Mouse (Mus musculus) kidney, embryonic 16.5 days (tissue): ENCODE measurements around the gene Tomm34. TPM values are rescaled to one million over a fixed set of nuclear protein-coding genes. Genes with fewer than 3 reads are reported as not detected.

Experiments
- ATAC-seq: fragments of 200-750 bp; cut with Nextera tagmentation; 2 replicates; pipeline ENCODE4 v1.8.0; 2017; ENCODE audit warnings: moderate TSS enrichment; ENCODE audit not compliant: low FRiP score, low TSS enrichment
- H3K27ac ChIP-seq: fragments of 300-500 bp; sonication (generic); 2 replicates; pipeline ENCODE4 v1.5.1; 2014; ENCODE audit warnings: low read length
- H3K27me3 ChIP-seq: fragments of 300-500 bp; sonication (generic); 2 replicates; pipeline ENCODE4 v1.6.1; 2014; ENCODE audit warnings: low read length, control low read depth, mixed read lengths; ENCODE audit not compliant: insufficient read depth
- H3K36me3 ChIP-seq: fragments of 300-500 bp; sonication (generic); 2 replicates; pipeline ENCODE4 v1.6.1; 2014; ENCODE audit warnings: low read length, control low read depth, mixed read lengths; ENCODE audit not compliant: insufficient read depth
- H3K4me1 ChIP-seq: fragments of 300-500 bp; sonication (generic); 2 replicates; pipeline ENCODE4 v1.6.1; 2014; ENCODE audit warnings: low read length, control low read depth, mixed read lengths; ENCODE audit not compliant: insufficient read depth
- H3K4me2 ChIP-seq: fragments of 300-500 bp; sonication (generic); replicated peaks from 2 replicates; pipeline ENCODE4 v1.6.1; 2014; ENCODE audit warnings: low read depth, low read length
- H3K4me3 ChIP-seq: fragments of 300-500 bp; sonication (generic); 2 replicates; pipeline ENCODE4 v1.5.1; 2014; ENCODE audit warnings: mild to moderate bottlenecking, low read length
- H3K9ac ChIP-seq: fragments of 300-500 bp; sonication (generic); replicated peaks from 2 replicates; pipeline ENCODE4 v1.6.1; 2014; ENCODE audit warnings: low read length
- H3K9me3 ChIP-seq: fragments of 300-500 bp; sonication (generic); 2 replicates; pipeline ENCODE4 v1.6.1; 2016; ENCODE audit warnings: low read length, control low read depth
- WGBS: fragments of 180-500 bp; shearing (Covaris S2); extraction: QIAGEN DNeasy Blood & Tissue Kit; methylation state at CpG from one replicate; pipeline ENCODE4 v1.1.7; 2014; 5-methylcytosine and 5-hydroxymethylcytosine counted together
- polyA plus RNA-seq: library from polyadenylated mRNA; unstranded; fragments of >200 nt; fragmentation: Nextera tagmentation; extraction: Ambion mirVana; gene quantifications from 2 replicates; pipeline ENCODE4 v1.2.1, GENCODE M21; 2015

Tomm34 gene
- polyA plus RNA-seq, 1 experiment from 2014 or later = 66.5 TPM

DNA sequence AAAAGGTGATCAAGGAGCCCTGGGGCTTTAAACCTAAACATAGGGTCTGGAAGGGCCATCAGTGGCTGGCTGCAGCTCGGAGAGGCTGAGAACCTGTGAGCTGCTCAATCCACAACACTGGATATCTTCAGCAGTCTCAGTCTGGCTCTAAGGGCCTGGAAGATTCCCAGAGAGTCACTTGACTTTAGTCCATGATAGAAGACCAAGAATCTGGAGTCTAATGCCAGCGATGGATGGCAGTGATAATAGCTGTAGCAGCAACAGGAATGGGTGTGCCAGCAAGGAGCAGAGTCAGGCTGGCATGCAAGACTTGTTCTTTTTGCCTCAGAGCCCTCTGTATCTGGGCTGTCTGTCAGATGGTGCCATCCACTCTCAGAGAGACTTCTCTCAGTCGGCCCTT lies 31.4 kb upstream of the Tomm34 start:
- Histone ChIP-seq H3K4me3 (no peak overlapping the region), H3K36me3 (peaks cover 45% of the 10 kb centered on the region), H3K27me3 (no peaks in the 10 kb centered on the region), H3K9ac (no peak overlapping the region), H3K27ac (no peak overlapping the region), H3K4me1 (no peaks in the 10 kb centered on the region), H3K9me3 (no peaks in the 10 kb centered on the region), H3K4me2 (no peak overlapping the region)
- WGBS = 83% methylated on average over 3 of the region's 3 CpGs
- ATAC-seq = no peak

DNA sequence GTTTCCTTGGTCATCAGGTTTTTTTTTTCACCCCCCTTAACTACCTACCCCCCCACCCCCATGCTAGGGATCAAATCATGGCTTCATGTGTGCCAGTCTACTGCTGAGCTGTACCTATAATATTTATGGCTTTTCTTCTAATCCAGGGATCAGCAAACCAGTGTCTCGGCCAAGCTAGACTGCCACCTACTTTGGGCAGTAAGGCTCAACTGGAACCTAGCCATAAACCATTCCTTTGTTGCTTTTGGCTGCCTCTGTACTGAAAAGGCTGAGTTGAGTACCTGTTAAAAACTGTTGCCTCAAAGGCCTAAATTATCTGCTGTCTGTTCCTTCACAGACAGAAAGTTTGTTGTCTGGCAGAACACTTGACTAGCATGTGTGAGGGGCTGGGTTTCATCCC lies 31.0 kb upstream of the Tomm34 start:
- WGBS = 93% methylated on average over 1 of the region's 1 CpGs
- H3K4me3 ChIP-seq = no peak overlapping the region
- H3K9ac ChIP-seq = no peak overlapping the region
- H3K4me1 ChIP-seq = no peaks in the 10 kb centered on the region
- no peaks in the 10 kb centered on the region for H3K27me3 ChIP-seq
- no peak for ATAC-seq
- H3K36me3 ChIP-seq = peaks cover 45% of the 10 kb centered on the region
- no peak overlapping the region for H3K4me2 ChIP-seq
- H3K9me3 ChIP-seq = no peaks in the 10 kb centered on the region
- no peak overlapping the region for H3K27ac ChIP-seq

DNA sequence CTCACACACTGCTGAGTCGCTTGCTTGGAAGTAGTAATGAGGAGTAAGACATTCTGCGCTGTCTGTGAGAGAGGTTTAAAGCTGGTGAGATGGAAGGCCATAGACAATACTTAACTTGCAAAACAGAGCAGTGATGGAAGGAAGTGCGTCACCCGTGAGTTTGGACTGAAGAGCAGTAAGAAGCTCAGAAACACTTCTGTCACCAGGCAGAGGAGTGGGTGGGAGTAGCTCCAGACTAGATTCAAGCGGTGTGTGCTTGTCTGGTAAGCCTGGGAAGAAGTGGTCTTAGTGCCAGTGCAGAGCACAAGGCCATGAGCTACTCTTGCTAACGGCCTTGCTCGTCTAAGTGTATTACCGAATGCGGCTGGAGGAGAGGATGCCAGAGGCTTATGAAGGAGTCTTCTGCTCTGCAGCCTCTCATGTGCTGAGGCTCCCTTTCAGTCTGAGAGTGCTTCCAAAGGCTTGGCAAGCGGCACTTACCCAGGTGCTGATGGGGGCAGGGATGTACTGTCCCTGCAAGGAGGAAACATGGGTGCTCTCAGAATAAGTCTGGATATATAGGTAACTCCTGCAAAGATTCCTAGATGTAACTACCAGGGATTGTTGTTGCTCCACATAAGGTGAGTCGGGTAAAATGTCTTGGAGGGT lies 27.8 kb upstream of the Tomm34 start:
- H3K36me3 ChIP-seq = peaks cover 44% of the 10 kb centered on the region

DNA sequence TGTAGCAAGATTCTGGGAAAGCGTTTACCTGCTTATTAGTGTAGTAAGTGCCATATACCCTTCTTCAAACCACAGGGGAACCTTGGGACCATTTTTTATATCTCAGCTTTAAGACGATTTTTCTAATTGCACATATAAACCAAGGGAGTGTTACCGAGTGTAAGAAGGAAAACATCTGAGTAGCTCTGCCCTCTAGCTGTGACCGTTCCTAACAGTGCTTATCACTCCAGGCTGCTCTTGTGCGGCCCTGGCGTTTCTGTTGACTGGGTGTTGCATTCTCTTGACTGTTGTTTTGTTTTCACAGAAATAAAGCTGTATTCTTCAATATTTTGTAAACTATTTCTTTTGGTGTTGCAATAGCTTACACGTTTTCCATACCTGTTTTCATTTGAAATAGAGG lies 23.2 kb upstream of the Tomm34 start:
- Histone ChIP-seq H3K4me1 (no peaks in the 10 kb centered on the region), H3K36me3 (peaks cover 26% of the 10 kb centered on the region), H3K9me3 (no peaks in the 10 kb centered on the region), H3K27ac (no peak overlapping the region), H3K4me3 (no peak overlapping the region), H3K27me3 (no peaks in the 10 kb centered on the region), H3K9ac (no peak overlapping the region), H3K4me2 (no peak overlapping the region)
- 79% methylated on average over 7 of the region's 7 CpGs for WGBS
- ATAC-seq = no peak

More for the DNA sequence above, 27.8 kb upstream of the Tomm34 start:
- no peak for ATAC-seq
- no peaks in the 10 kb centered on the region for H3K9me3 ChIP-seq
- H3K4me1 ChIP-seq = no peaks in the 10 kb centered on the region
- H3K4me3 ChIP-seq = no peak overlapping the region
- no peak overlapping the region for H3K4me2 ChIP-seq
- no peaks in the 10 kb centered on the region for H3K27me3 ChIP-seq
- no peak overlapping the region for H3K27ac ChIP-seq
- H3K9ac ChIP-seq = no peak overlapping the region
- WGBS = 91% methylated on average over 11 of the region's 11 CpGs

DNA sequence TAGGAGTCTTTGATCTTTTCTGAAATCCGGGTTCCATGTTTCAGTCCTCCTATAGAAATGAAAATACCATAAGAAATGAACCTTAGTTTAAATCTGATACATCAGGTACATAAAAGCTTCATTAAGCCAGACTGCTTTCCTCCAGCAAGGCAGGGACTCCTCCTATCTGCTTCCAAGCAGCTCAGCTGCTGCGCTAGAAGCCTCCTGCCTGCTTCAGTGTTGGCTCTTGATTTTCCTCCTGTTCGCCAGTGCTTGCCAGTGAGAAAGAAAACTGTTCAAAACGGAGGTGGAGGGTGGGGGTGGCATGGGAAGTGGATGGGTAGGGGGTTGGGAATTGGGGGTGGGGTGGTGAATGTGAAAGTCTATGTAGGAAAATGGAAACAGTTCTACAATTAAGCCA lies 18.5 kb upstream of the Tomm34 start:
- 88% methylated on average over 4 of the region's 4 CpGs for WGBS
- H3K27ac ChIP-seq = no peak overlapping the region
- no peaks in the 10 kb centered on the region for H3K27me3 ChIP-seq
- ATAC-seq = no peak
- H3K9ac ChIP-seq = no peak overlapping the region
- H3K36me3 ChIP-seq = peaks cover 34% of the 10 kb centered on the region
- H3K4me2 ChIP-seq = no peak overlapping the region
- no peaks in the 10 kb centered on the region for H3K9me3 ChIP-seq
- H3K4me1 ChIP-seq = no peaks in the 10 kb centered on the region
- H3K4me3 ChIP-seq = no peak overlapping the region

DNA sequence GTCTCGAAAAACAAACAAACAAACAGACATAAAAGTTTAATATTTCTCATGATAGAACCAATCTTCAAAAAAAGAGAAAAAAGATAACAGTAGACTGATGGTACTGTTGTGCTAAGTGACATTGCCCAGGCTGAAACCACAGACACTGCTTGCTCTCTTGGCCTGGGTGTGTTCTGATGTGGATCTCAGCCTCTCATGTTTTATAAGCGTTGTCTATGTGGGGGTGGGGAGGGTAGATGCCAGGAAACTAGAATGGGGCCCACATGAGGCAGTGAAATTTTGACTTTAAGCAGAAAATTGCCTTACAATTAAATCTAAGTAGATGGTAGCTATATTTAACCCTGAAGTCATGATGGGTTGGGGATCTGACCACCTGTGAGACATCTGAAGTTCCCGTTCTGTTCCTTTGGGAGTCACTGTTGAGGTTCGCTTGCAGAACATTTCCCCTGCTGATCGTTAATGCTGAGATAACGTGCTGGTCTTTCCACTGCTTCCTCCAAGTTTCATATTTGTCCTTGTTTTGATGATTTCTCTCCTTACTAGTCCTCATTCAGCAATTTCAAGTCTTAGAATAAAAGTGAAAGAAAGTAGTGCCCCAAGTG lies 16.5 kb upstream of the Tomm34 start:
- Histone ChIP-seq H3K9me3 (no peaks in the 10 kb centered on the region), H3K4me3 (no peak overlapping the region), H3K4me1 (no peaks in the 10 kb centered on the region), H3K36me3 (peaks cover 43% of the 10 kb centered on the region), H3K9ac (no peak overlapping the region), H3K4me2 (no peak overlapping the region), H3K27me3 (no peaks in the 10 kb centered on the region), H3K27ac (no peak overlapping the region)
- 86% methylated on average over 6 of the region's 6 CpGs for whole genome bisulfite sequencing
- no peak for ATAC-seq

DNA sequence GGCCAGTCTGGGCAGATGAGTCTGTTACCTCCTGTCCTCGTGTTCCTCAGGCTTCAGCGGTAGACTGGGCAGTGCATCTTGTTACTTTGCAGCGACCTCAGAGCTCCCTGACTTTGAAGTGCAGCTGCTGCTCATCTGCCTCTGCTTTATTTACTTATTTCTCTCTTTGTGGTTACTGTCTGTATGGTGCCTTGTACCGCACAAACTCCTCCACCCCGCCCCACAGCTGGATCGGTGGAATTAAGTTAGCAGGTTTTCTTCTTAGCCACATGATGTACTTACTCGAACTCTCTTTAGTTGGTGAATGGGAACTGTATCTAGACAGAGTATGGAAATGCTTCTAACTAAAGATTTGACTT lies 13.4 kb upstream of the Tomm34 start:
- no peaks in the 10 kb centered on the region for H3K4me1 ChIP-seq
- H3K36me3 ChIP-seq = peaks cover 40% of the 10 kb centered on the region
- no peak overlapping the region for H3K4me2 ChIP-seq
- H3K9ac ChIP-seq = no peak overlapping the region
- H3K4me3 ChIP-seq = no peak overlapping the region
- ATAC-seq = no peak
- WGBS = 90% methylated on average over 7 of the region's 7 CpGs
- no peaks in the 10 kb centered on the region for H3K9me3 ChIP-seq
- no peak overlapping the region for H3K27ac ChIP-seq
- no peaks in the 10 kb centered on the region for H3K27me3 ChIP-seq

DNA sequence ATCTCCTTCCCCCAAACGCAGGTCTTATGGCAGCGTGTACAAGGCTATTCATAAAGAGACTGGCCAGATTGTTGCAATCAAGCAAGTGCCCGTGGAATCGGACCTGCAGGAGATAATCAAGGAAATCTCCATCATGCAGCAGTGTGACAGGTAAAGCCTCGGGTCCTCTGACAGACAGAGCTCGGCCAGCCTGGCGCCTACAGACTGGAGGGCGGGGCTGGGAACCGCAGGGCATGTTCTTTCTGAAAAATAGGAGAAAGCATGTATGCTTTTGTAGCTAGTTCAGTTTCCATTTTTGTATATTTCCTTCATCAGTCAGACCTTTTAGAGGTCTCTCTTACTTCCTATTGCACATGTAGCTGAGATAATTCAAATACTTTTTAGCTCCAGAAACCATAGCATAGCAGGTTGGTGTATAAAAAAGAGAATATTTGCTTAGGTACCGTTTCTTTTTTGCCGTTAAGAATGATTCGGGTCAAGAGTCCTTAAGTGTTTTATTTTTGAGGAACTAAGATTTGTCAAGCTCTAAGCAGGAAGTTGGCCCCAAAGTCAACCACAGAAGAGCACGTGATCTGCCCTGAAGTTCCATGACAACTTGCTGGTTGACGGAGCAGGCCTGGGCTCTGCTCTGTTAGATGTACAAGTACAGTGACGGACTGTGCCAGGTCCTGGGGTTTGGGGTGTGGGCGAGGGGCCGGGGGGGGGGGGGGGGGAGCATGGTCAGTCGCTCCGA lies 12.8 kb upstream of the Tomm34 start:
- Histone ChIP-seq H3K9me3 (no peaks in the 10 kb centered on the region), H3K4me1 (no peaks in the 10 kb centered on the region), H3K4me3 (no peak overlapping the region), H3K27me3 (no peaks in the 10 kb centered on the region), H3K36me3 (peaks cover 35% of the 10 kb centered on the region), H3K9ac (no peak overlapping the region), H3K4me2 (no peak overlapping the region), H3K27ac (no peak overlapping the region)
- 91% methylated on average over 18 of the region's 19 CpGs for WGBS
- ATAC-seq = no peak

DNA sequence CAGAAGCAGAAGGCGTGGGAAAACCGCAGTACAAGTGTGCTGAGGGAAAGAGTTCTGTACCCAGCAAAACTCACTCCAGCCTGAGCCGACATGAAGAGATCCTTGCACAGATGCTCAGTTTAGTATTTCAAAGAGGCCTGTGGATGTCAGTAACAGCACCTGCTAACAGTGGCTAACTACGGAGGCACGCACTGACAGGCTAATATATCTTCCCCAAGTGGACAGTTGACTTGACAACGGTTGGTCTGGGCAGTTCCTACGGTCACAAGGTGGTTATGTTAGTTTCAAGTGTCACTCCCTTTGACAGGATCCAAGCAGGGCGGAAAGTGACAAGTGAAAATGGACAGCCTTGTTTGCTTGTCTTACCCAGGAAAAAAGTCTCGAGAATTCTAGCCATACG lies 11.2 kb upstream of the Tomm34 start:
- no peak for ATAC-seq
- Histone ChIP-seq H3K4me2 (no peak overlapping the region), H3K4me3 (no peak overlapping the region), H3K27me3 (no peaks in the 10 kb centered on the region), H3K36me3 (peaks cover 22% of the 10 kb centered on the region), H3K9me3 (no peaks in the 10 kb centered on the region), H3K4me1 (no peaks in the 10 kb centered on the region), H3K27ac (no peak overlapping the region), H3K9ac (no peak overlapping the region)
- 54% methylated on average over 10 of the region's 10 CpGs for WGBS

DNA sequence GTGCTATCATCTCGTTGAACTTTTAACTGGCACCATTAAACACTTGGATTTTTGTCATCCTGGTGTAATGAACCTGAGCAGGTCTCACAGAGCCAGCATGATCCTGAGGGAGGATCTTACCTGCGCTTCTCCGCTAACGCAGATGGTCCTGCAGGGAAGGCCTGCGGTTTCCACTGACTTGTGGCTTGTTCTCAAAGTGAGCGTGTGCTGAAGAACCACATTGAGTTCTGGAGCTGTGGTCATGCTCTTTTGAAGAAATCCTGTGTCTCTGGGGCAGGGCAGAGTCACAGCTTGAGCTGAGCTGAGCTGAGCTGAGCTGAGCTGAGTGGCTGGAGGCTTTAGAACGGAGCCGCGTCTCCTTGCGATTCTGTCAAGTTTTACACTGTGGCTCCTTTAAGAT lies 10.6 kb upstream of the Tomm34 start:
- H3K4me1 ChIP-seq = no peaks in the 10 kb centered on the region
- no peak overlapping the region for H3K4me3 ChIP-seq
- no peaks in the 10 kb centered on the region for H3K27me3 ChIP-seq
- H3K36me3 ChIP-seq = peaks cover 19% of the 10 kb centered on the region
- no peak overlapping the region for H3K27ac ChIP-seq
- no peaks in the 10 kb centered on the region for H3K9me3 ChIP-seq
- ATAC-seq = no peak
- 94% methylated on average over 10 of the region's 10 CpGs for WGBS
- no peak overlapping the region for H3K9ac ChIP-seq
- no peak overlapping the region for H3K4me2 ChIP-seq
